Mouse (Mus musculus) lung, adult 2 months (tissue): Measurements from ENCODE around the gene S100a11. TPM values are rescaled to one million over a fixed set of nuclear protein-coding genes. Genes with fewer than 3 reads are reported as not detected.
"Not testable (repeated sequence)": the region's sequence is repeated elsewhere in the genome, so short reads cannot be mapped to it uniquely, and the experiment has no call there.

Source experiments
- DNase-seq: peaks from one replicate; pipeline ENCODE4 v3.0.0; 2022
- H3K4me1 ChIP-seq: fragments of 200-500 bp; 2 replicates; pipeline ENCODE4 v1.6.1; 2011; ENCODE audit warnings: low read length; ENCODE audit not compliant: control insufficient read depth, insufficient read depth
- H3K4me3 ChIP-seq: fragments of 200-500 bp; replicated peaks from 2 replicates; pipeline ENCODE3; 2011; ENCODE audit warnings: low read depth, mild to moderate bottlenecking, control low read depth, low read length; ENCODE audit errors: extremely low read depth
- CTCF ChIP-seq: fragments of 200-500 bp; IDR thresholded peaks from 2 replicates; pipeline ENCODE4 v1.5.1; 2011; ENCODE audit warnings: mild to moderate bottlenecking, low read length, control low read depth; ENCODE audit not compliant: insufficient read depth
- POLR2A ChIP-seq: fragments of 200-500 bp; IDR thresholded peaks from 2 replicates; pipeline ENCODE4 v1.6.1; 2011; ENCODE audit warnings: low read depth, mild to moderate bottlenecking, control low read depth, low read length, borderline replicate concordance; ENCODE audit errors: extremely low read depth
- WGBS: fragments of 180-500 bp; shearing (Covaris S2); methylation state at CpG from one replicate; pipeline ENCODE4 v1.1.7; 2018; 5-methylcytosine and 5-hydroxymethylcytosine counted together
- polyA plus RNA-seq: library from polyadenylated mRNA; depleted of rRNA; stranded (reverse); fragments of >200 nt; gene quantifications from 2 replicates; pipeline ENCODE4 v1.2.3, GENCODE M21; 2012; rRNA removed

The S100a11 gene
- polyA plus RNA-seq = 232 and 357 TPM in 2 replicates

DNA sequence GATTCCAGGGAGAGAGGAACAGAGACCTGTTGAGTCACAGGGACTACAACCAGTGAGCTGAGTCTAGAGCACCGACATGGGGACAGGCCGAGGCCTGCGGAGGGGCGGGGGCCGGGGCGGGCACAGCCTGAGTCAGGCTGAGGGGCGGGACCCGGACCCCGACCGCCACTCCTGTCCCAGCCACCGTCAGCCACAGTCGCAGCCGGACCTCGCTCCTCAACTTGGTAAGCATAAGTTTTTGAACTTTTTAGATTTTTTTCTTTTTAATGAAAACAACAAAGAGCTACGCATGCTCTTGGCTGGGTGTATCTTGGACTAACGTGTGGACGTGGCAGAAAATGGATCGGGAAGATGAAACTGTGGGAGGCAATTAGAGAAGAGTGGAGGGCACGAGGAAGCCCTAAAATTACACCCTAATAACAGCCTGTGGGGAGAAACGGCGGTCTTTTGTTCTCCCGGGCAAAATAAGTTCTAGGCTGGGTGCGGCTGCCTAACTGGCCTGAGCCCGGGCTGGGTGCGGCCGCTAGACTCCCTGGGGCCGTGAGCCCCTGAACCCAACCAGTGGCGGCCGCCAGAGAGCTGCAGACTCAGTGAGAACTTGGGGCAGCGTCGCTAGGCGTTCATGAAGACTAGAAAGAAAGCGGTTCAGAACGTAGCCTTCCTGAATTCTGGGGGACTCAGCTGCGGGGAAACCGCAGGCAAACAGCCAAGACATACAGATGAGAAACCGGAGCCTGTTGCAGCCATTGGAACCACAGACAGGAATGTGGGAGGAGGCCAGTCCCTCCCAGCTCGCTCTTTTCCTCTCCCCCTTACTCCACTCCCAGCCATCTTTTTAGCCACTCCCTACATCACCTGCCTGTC, at the start of gene S100a11:
Gene S100a11, plus strand, starts transcription at position 159 of the 864 bp plus-strand sequence.
- TF ChIP-seq CTCF (no peak), POLR2A (peak; percentile 85; the same call in 1 of the 2 replicates)
- under 1% methylated on average over 38 of the region's 38 CpGs for WGBS
- H3K4me3 ChIP-seq = peak within 1 kb of the TSS; percentile 64
- peaks cover 12% of the 10 kb centered on the region for H3K4me1 ChIP-seq
- peak; percentile 77 for DNase-seq

DNA sequence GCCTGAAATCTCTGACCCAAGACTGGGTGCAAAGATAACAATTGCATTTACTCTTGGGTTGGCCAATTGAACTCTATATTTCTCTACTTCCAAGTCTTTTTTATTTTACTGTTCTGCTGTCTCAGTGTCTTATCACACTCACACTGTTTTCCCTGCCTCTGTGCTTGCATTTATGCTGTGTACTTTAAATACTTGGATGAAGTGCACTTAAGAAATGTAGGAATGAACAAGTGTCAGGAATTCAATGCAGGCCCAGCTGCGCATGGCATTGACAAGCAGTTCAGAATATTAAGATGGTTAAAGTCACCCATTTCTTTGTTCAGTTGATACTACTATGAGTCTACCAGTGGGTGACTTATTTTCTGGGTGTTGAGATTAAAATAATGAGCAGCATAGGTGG, 40.2 kb upstream of the S100a11 start:
- H3K4me3 ChIP-seq = no peak overlapping the region
- no peaks in the 10 kb centered on the region for H3K4me1 ChIP-seq
- WGBS = 66% methylated on average over 1 of the region's 1 CpGs
- no peak for TF ChIP-seq POLR2A
- no peak for TF ChIP-seq CTCF
- DNase-seq = no peak

DNA sequence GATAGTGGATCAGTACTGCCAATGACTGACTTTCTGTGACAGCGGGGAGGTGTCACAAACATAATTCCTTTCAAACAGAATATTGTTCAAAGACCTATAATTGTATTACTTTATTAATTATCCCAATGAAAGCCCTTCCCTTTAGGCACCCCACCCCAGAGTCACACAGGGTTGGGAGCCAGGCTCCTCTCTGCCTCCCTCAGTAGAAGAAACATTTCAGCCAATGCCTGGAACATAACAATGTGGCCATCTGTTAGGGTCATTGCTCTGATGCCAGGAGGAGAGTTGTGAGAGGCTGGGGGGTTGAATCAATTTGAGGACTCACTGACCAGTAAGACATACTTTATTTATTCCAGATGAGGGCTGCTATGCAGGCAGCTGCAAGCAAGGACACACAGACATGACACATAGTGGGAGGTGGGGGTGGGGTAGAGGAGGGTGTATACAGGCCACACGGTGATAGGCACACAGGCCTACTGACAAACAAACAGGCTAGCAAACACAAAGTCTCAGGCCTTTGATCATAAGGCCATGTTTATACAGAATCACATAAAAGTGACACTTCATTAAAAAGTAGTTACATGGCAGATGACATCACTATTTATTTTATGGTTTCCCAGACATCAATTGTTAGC, 38.2 kb upstream of the S100a11 start:
- DNase-seq = no peak
- TF ChIP-seq POLR2A (no peak), CTCF (no peak)
- no peak overlapping the region for H3K4me3 ChIP-seq
- H3K4me1 ChIP-seq = no peaks in the 10 kb centered on the region
- 52% methylated on average over 2 of the region's 2 CpGs for WGBS

- 86% methylated on average over 3 of the region's 3 CpGs for WGBS
- TF ChIP-seq POLR2A (no peak), CTCF (no peak)
- DNase-seq = no peak
- no peaks in the 10 kb centered on the region for H3K4me1 ChIP-seq
- H3K4me3 ChIP-seq = no peak overlapping the region
Measured at GRCm38 (mm10) chr3:93485611-93486010, 34.7 kb upstream of the S100a11 start.

DNA sequence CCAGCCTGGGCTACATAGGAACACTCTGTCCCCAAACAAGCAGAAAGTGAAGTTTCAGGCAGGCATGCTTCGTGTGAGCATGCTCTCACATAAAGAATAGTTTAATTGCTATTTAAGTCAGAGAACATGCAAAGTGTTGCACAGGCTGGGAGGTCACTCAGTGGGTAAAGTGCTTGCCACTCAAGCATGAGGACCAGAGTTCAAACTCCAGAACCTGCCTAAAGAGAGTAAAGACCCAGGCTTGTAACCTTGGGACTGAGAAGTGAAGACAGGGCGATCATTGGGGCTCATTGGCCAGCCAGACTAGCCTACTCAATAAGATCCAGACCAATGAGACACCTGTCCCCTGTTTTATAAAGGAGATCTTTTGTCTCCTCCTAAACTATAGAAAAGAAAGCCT, 31.7 kb upstream of the S100a11 start:
- DNase-seq = no peak
- WGBS = 84% methylated on average over 2 of the region's 2 CpGs
- no peaks in the 10 kb centered on the region for H3K4me1 ChIP-seq

GRCm38 (mm10) chr3:93492176-93492575, 28.1 kb upstream of the S100a11 start:
- Histone ChIP-seq H3K4me3 (no peak overlapping the region), H3K4me1 (no peaks in the 10 kb centered on the region)
- DNase-seq = no peak
- 64% methylated on average over 3 of the region's 3 CpGs for WGBS
- TF ChIP-seq CTCF (no peak), POLR2A (no peak)

More for the DNA sequence above, 31.7 kb upstream of the S100a11 start:
- no peak overlapping the region for H3K4me3 ChIP-seq
- TF ChIP-seq CTCF (no peak), POLR2A (no peak)

DNA sequence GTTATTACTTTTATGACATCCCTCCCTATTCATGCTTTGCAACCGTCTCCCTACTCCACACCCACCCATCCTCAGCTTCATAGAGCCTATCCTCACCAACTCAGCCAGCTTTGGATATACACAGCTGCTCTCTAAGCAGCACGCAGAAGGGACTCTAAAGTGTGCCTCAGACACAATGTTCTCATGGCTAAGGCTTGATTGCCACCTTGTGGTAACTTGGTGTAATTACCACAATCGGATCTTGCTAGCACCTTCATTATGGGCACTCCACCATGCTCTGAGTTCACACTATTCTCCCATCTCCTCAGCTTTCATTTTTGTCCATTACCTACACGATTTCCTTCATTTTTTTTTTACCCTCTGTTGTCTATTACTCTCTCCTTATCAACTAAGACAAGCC, 26.3 kb upstream of the S100a11 start:
- Histone ChIP-seq H3K4me3 (no peak overlapping the region), H3K4me1 (no peaks in the 10 kb centered on the region)
- DNase-seq = peak; percentile 18
- TF ChIP-seq CTCF (peak; percentile 44), POLR2A (no peak)
- WGBS = 3% methylated on average over 4 of the region's 4 CpGs

- DNase-seq, H3K4me1 ChIP-seq, H3K4me3 ChIP-seq: not testable (repeated sequence)
- whole genome bisulfite sequencing = 20% methylated on average over 5 of the region's 5 CpGs
Measured at GRCm38 (mm10) chr3:93494774-93495173, 25.5 kb upstream of the S100a11 start.

GRCm38 (mm10) chr3:93497131-93497530, 23.2 kb upstream of the S100a11 start:
- 65% methylated on average over 3 of the region's 3 CpGs for WGBS
- Histone ChIP-seq H3K4me3 (no peak overlapping the region), H3K4me1 (no peaks in the 10 kb centered on the region)
- no peak for DNase-seq
- TF ChIP-seq POLR2A (no peak), CTCF (no peak)

GRCm38 (mm10) chr3:93499129-93499528, 21.2 kb upstream of the S100a11 start:
- Histone ChIP-seq H3K4me1 (no peaks in the 10 kb centered on the region), H3K4me3 (no peak overlapping the region)
- TF ChIP-seq CTCF = no peak
- no peak for TF ChIP-seq POLR2A
- DNase-seq = no peak
